Mouse (Mus musculus) neural tube, embryonic 11.5 days (tissue): ENCODE measurements around the gene Card14. TPM values are rescaled to one million over a fixed set of nuclear protein-coding genes. Genes with fewer than 3 reads are reported as not detected.
A peak's percentile ranks its signal among the peaks of the same experiment; 100 is the strongest.

ENCODE experiments used
- ATAC-seq: fragments of 200-750 bp; cut with Nextera tagmentation; 2 replicates; pipeline ENCODE4 v1.8.0; 2017; ENCODE audit warnings: moderate number of reproducible peaks, mild to moderate bottlenecking, moderate TSS enrichment, moderate library complexity; ENCODE audit not compliant: insufficient read depth, low FRiP score, low TSS enrichment
- DNase-seq: peaks from one replicate; pipeline ENCODE4 v3.0.0-alpha.2; 2015; ENCODE audit warnings: low spot score
- H3K27ac ChIP-seq: fragments of 300-500 bp; sonication (generic); 2 replicates; pipeline ENCODE4 v1.5.1; 2014; ENCODE audit warnings: low read depth, mild to moderate bottlenecking, low read length
- H3K27me3 ChIP-seq: fragments of 300-500 bp; sonication (generic); 2 replicates; pipeline ENCODE4 v1.6.1; 2014; ENCODE audit warnings: mild to moderate bottlenecking, low read length, mixed read lengths; ENCODE audit not compliant: control insufficient read depth, insufficient read depth
- H3K36me3 ChIP-seq: fragments of 300-500 bp; sonication (generic); 2 replicates; pipeline ENCODE4 v1.6.1; 2014; ENCODE audit warnings: mild to moderate bottlenecking, low read length, moderate library complexity, mixed read lengths; ENCODE audit not compliant: control insufficient read depth, insufficient read depth
- H3K4me1 ChIP-seq: fragments of 300-500 bp; sonication (generic); 2 replicates; pipeline ENCODE4 v1.6.1; 2014; ENCODE audit warnings: low read length, mixed read lengths; ENCODE audit not compliant: control insufficient read depth, insufficient read depth
- H3K4me2 ChIP-seq: fragments of 300-500 bp; sonication (generic); 2 replicates; pipeline ENCODE4 v1.6.1; 2014; ENCODE audit warnings: low read depth, mild to moderate bottlenecking, moderate library complexity
- H3K4me3 ChIP-seq: fragments of 300-500 bp; sonication (generic); 2 replicates; pipeline ENCODE4 v1.5.1; 2014; ENCODE audit warnings: low read depth, low read length
- H3K9ac ChIP-seq: fragments of 300-500 bp; sonication (generic); 2 replicates; pipeline ENCODE4 v1.6.1; 2014; ENCODE audit warnings: mild to moderate bottlenecking, low read length
- H3K9me3 ChIP-seq: fragments of 300-500 bp; sonication (generic); 2 replicates; pipeline ENCODE4 v1.6.1; 2016; ENCODE audit warnings: low read length; ENCODE audit not compliant: control insufficient read depth
- WGBS: fragments of 180-500 bp; shearing (Covaris S2); extraction: QIAGEN DNeasy Blood & Tissue Kit; methylation state at CpG from one replicate; pipeline ENCODE4 v1.1.7; 2014; 5-methylcytosine and 5-hydroxymethylcytosine counted together
- polyA plus RNA-seq: library from polyadenylated mRNA; unstranded; fragments of >200 nt; fragmentation: Nextera tagmentation; extraction: Ambion mirVana; gene quantifications from 2 replicates; pipeline ENCODE4 v1.2.1, GENCODE M21; 2014

Card14 gene
- polyA plus RNA-seq, 1 experiment from 2014 or later: not detected

- DNase-seq (peak; percentile 81), ATAC-seq (no peak)
- Histone ChIP-seq H3K4me3 (no peak overlapping the region), H3K9me3 (no peaks in the 10 kb centered on the region), H3K4me2 (no peak overlapping the region), H3K27ac (no peak overlapping the region), H3K4me1 (no peaks in the 10 kb centered on the region), H3K27me3 (no peaks in the 10 kb centered on the region), H3K36me3 (no peaks in the 10 kb centered on the region), H3K9ac (no peak overlapping the region)
- WGBS: 4% methylated on average over 5 of the region's 5 CpGs
Observed at GRCm38 (mm10) chr11:119339637-119340036, 32.1 kb downstream of the Card14 start.

- DNase-seq: no peak
- WGBS: 86% methylated on average over 8 of the region's 8 CpGs
- Histone ChIP-seq H3K4me3 (no peak overlapping the region), H3K9me3 (no peaks in the 10 kb centered on the region), H3K4me2 (no peak overlapping the region), H3K36me3 (no peaks in the 10 kb centered on the region), H3K9ac (no peak overlapping the region), H3K27ac (no peak overlapping the region), H3K27me3 (no peaks in the 10 kb centered on the region), H3K4me1 (no peaks in the 10 kb centered on the region)
- no peak for ATAC-seq
Observed at GRCm38 (mm10) chr11:119344178-119344577, 36.6 kb downstream of the Card14 start.

GRCm38 (mm10) chr11:119344865-119345264 is 37.3 kb downstream of the Card14 start:
- Histone ChIP-seq H3K27me3 (no peaks in the 10 kb centered on the region), H3K4me1 (no peaks in the 10 kb centered on the region), H3K9me3 (no peaks in the 10 kb centered on the region), H3K27ac (no peak overlapping the region), H3K9ac (no peak overlapping the region), H3K36me3 (no peaks in the 10 kb centered on the region), H3K4me3 (no peak overlapping the region), H3K4me2 (no peak overlapping the region)
- DNase-seq (no peak), ATAC-seq (no peak)
- WGBS: 78% methylated on average over 6 of the region's 6 CpGs

- Histone ChIP-seq H3K4me2 (no peak overlapping the region), H3K4me1 (no peaks in the 10 kb centered on the region), H3K27ac (no peak overlapping the region), H3K9me3 (no peaks in the 10 kb centered on the region), H3K27me3 (no peaks in the 10 kb centered on the region), H3K9ac (no peak overlapping the region), H3K36me3 (no peaks in the 10 kb centered on the region), H3K4me3 (no peak overlapping the region)
- DNase-seq: no peak
- 88% methylated on average over 4 of the region's 4 CpGs for WGBS
- ATAC-seq: no peak
Observed at GRCm38 (mm10) chr11:119347125-119347524, 39.6 kb downstream of the Card14 start.

- ATAC-seq (no peak), DNase-seq (no peak)
- Histone ChIP-seq H3K9me3 (no peaks in the 10 kb centered on the region), H3K27me3 (no peaks in the 10 kb centered on the region), H3K4me2 (no peak overlapping the region), H3K27ac (no peak overlapping the region), H3K36me3 (no peaks in the 10 kb centered on the region), H3K9ac (no peak overlapping the region), H3K4me3 (no peak overlapping the region), H3K4me1 (peaks cover 10% of the 10 kb centered on the region; the same call in 1 of the 2 replicates)
- WGBS: 76% methylated on average over 7 of the region's 7 CpGs
Observed at GRCm38 (mm10) chr11:119352113-119352512, 44.5 kb downstream of the Card14 start.

GRCm38 (mm10) chr11:119353946-119354345 is 46.4 kb downstream of the Card14 start:
- ATAC-seq: no peak
- Histone ChIP-seq H3K4me1 (peaks cover 10% of the 10 kb centered on the region; the same call in 1 of the 2 replicates), H3K36me3 (no peaks in the 10 kb centered on the region), H3K4me3 (no peak overlapping the region), H3K9me3 (no peaks in the 10 kb centered on the region), H3K4me2 (no peak overlapping the region), H3K27ac (no peak overlapping the region), H3K27me3 (no peaks in the 10 kb centered on the region), H3K9ac (no peak overlapping the region)
- no peak for DNase-seq
- whole genome bisulfite sequencing: 85% methylated on average over 4 of the region's 4 CpGs

- Histone ChIP-seq H3K4me3 (peak overlapping the region; percentile 46), H3K27me3 (no peaks in the 10 kb centered on the region), H3K9me3 (no peaks in the 10 kb centered on the region), H3K36me3 (no peaks in the 10 kb centered on the region), H3K9ac (peak overlapping the region; percentile 73), H3K4me2 (peak overlapping the region; percentile 89), H3K4me1 (peaks cover 10% of the 10 kb centered on the region; the same call in 1 of the 2 replicates), H3K27ac (no peak overlapping the region)
- ATAC-seq (no peak), DNase-seq (no peak)
- WGBS: 10% methylated on average over 23 of the region's 23 CpGs
Observed at GRCm38 (mm10) chr11:119354798-119355442, 47.4 kb downstream of the Card14 start.

- Histone ChIP-seq H3K4me2 (peak within 1 kb of the TSS; percentile 89), H3K27me3 (no peaks in the 10 kb centered on the region), H3K27ac (no peak within 1 kb of the TSS), H3K36me3 (no peaks in the 10 kb centered on the region), H3K4me1 (peaks cover 10% of the 10 kb centered on the region; the same call in 1 of the 2 replicates), H3K9me3 (no peaks in the 10 kb centered on the region), H3K9ac (peak within 1 kb of the TSS; percentile 73), H3K4me3 (peak within 1 kb of the TSS; percentile 46)
- ATAC-seq: peak; percentile 96
- WGBS: 1% methylated on average over 30 of the region's 40 CpGs
- DNase-seq: peak; percentile 87
Observed at GRCm38 (mm10) chr11:119355443-119356385, 48.1 kb downstream of the Card14 start, which contains the start of the genes Sgsh and Slc26a11. Gene Sgsh (minus strand): TSS chr11:119355536. Gene Slc26a11 (plus strand): TSS chr11:119355557.
